ENCODE assay signal across 23 mouse cellular contexts in the genomic region with DNA sequence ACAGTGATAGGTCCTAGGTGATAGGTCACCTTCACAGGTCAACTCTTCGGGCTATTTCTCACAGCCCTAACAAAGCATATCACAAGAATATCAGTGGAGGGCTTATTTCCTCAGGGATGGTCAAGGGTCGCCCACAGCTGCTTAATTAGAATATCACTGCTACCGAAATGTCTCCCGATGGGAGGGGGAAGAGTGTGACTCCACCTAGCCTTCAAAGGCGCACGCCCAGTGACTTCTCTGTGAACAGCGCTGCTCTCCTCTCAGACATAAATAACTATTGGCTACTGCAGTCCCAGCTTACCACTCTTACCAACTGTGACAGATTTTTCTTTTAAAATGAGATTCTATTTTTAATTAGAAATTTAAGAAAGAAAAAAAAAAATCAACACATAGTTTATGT. TPM values are rescaled to one million over a fixed set of nuclear protein-coding genes. Genes with fewer than 3 reads are reported as not detected.
A peak's percentile ranks its signal among the peaks of the same experiment; 100 is the strongest.
DNase-seq lines count a peak whose midpoint lies in the region; ATAC-seq lines count a peak whose summit lies in the region.
"Had no signal": no experiment of that assay in that cellular context is flagged by ENCODE, and none has a peak within 500 bp of the region (broad histone marks: within the 10 kb centered on the region; RNA-seq: fewer than 3 reads in every experiment).

No protein-coding gene starts in this region.

- H3K9me3 ChIP-seq in neural tube, embryonic 12.5 days, result no peaks in the 10 kb centered on the region
- no peaks in the 10 kb centered on the region for H3K9me3 ChIP-seq in neural tube, embryonic 15.5 days (replicated peaks)
- H3K9me3 ChIP-seq in heart, embryonic 15.5 days (replicated peaks), result no peaks in the 10 kb centered on the region
- H3K9me3 ChIP-seq: embryonic facial prominence, embryonic 13.5 days; limb, embryonic 10.5 days; midbrain, embryonic 10.5 days; neural tube, embryonic 13.5 days had no signal

- H3K27me3 ChIP-seq in neural tube, embryonic 12.5 days (replicated peaks), result no peaks in the 10 kb centered on the region
- no peaks in the 10 kb centered on the region for H3K27me3 ChIP-seq in neural tube, embryonic 15.5 days (replicated peaks)
- no peaks in the 10 kb centered on the region for H3K27me3 ChIP-seq in heart, embryonic 15.5 days
- H3K27me3 ChIP-seq: CH12.LX; embryonic facial prominence, embryonic 13.5 days; neural tube, embryonic 13.5 days had no signal

- intact Hi-C loops in heart, postnatal 25 days (cut with DNase I), result loop anchor here (10.0 kb wide), 1 partner anchor 214 kb away; no protein-coding TSS in a partner anchor

- H3K4me2 ChIP-seq in neural tube, embryonic 12.5 days (replicated peaks), result no peak overlapping the region
- H3K4me2 ChIP-seq in neural tube, embryonic 15.5 days, result no peak overlapping the region
- H3K4me2 ChIP-seq in heart, embryonic 15.5 days, result peak overlapping the region; percentile 52
- H3K4me2 ChIP-seq: embryonic facial prominence, embryonic 13.5 days; neural tube, embryonic 13.5 days had no signal

- no peak overlapping the region for H3K4me3 ChIP-seq in neural tube, embryonic 12.5 days
- no peak overlapping the region for H3K4me3 ChIP-seq in neural tube, embryonic 15.5 days (replicated peaks)
- H3K4me3 ChIP-seq in heart, embryonic 15.5 days, result peak overlapping the region; percentile 38
- H3K4me3 ChIP-seq: embryonic facial prominence, embryonic 13.5 days; gastrocnemius, adult 2 months; limb, embryonic 10.5 days; midbrain, embryonic 10.5 days; neural tube, embryonic 13.5 days had no signal

- H3K36me3 ChIP-seq in neural tube, embryonic 12.5 days, result peaks cover 5% of the 10 kb centered on the region
- peaks cover 8% of the 10 kb centered on the region for H3K36me3 ChIP-seq in neural tube, embryonic 15.5 days
- H3K36me3 ChIP-seq in heart, embryonic 15.5 days, result peaks cover 6% of the 10 kb centered on the region

- H3K27ac ChIP-seq in neural tube, embryonic 12.5 days, result no peak overlapping the region
- H3K27ac ChIP-seq in neural tube, embryonic 15.5 days (replicated peaks), result no peak overlapping the region
- H3K27ac ChIP-seq in heart, embryonic 15.5 days, result peak overlapping the region; percentile 84
- H3K27ac ChIP-seq: embryonic facial prominence, embryonic 13.5 days; gastrocnemius, adult 2 months; limb, embryonic 10.5 days; midbrain, embryonic 10.5 days; neural tube, embryonic 13.5 days had no signal

- peak; percentile 48 to 51 for DNase-seq in heart, adult 18-20 months
- no peak for DNase-seq in heart, postnatal 25 days (ENCODE audit: low spot score)
- no peak for DNase-seq in lung, adult 18-20 months
- DNase-seq: adrenal gland, adult 2 months; cerebellum, adult 9-10 months; gastrocnemius, adult 2 months; kidney, postnatal 25 days; lung, adult 2 months; lung, postnatal 36 days; right cerebral cortex, postnatal 14 days; spleen, adult 18-20 months; thymus, postnatal 36 days had no signal

- H3K9ac ChIP-seq in neural tube, embryonic 12.5 days, result no peak overlapping the region
- H3K9ac ChIP-seq in neural tube, embryonic 15.5 days (replicated peaks), result no peak overlapping the region
- no peak overlapping the region for H3K9ac ChIP-seq in heart, embryonic 15.5 days
- H3K9ac ChIP-seq: embryonic facial prominence, embryonic 13.5 days; neural tube, embryonic 13.5 days had no signal

- 81% methylated on average over 7 of the region's 7 CpGs for WGBS in neural tube, embryonic 12.5 days
- WGBS in neural tube, embryonic 15.5 days, result 82% methylated on average over 7 of the region's 7 CpGs
- 37% methylated on average over 7 of the region's 7 CpGs for WGBS in heart, embryonic 15.5 days

- no peaks in the 10 kb centered on the region for H3K4me1 ChIP-seq in neural tube, embryonic 12.5 days
- H3K4me1 ChIP-seq in neural tube, embryonic 15.5 days, result peaks cover 11% of the 10 kb centered on the region
- 0 out of 2 replicates have a peak, but pooled peaks cover 2% of the 10 kb centered on the region for H3K4me1 ChIP-seq in heart, embryonic 15.5 days (replicated peaks)
- H3K4me1 ChIP-seq: embryonic facial prominence, embryonic 13.5 days; limb, embryonic 10.5 days; midbrain, embryonic 10.5 days had no signal

- 0 out of 2 replicates have a peak, but pooled peaks have one; percentile 56 for ATAC-seq in neural tube, embryonic 12.5 days (ENCODE audit: low FRiP score, low read depth)
- ATAC-seq in neural tube, embryonic 15.5 days (ENCODE audit: low FRiP score), result no peak
- peak; percentile 58; the same call in 1 of the 2 replicates for ATAC-seq in heart, embryonic 15.5 days (replicated peaks; ENCODE audit: insufficient number of reproducible peaks, insufficient read depth, low FRiP score, low read depth)
- ATAC-seq in monocyte, adult 5-6 weeks (replicated peaks; ENCODE audit: insufficient number of reproducible peaks, low FRiP score, low TSS enrichment, poor library complexity, severe bottlenecking), result no peak
- ATAC-seq: forebrain, embryonic 16.5 days; inflammation-experienced regulatory T-cells, adult 6 months had no signal

RNA-seq across cellular contexts. Expression of gene Gin1, which starts 9.4 kb away (rescaled TPM):
- total RNA-seq in heart, adult 18-20 months (2021), result 1 to 10 TPM; 6.3 to 6.8 TPM
- total RNA-seq in heart, postnatal 25 days (2021), result 1 to 10 TPM; 8.3 to 8.4 TPM
- polyA plus RNA-seq in neural tube, embryonic 12.5 days (2016; fragmentation: Nextera tagmentation; extraction: Ambion mirVana), result 20.2 and 20.7 TPM in 2 replicates
- 15.7 and 16.8 TPM in 2 replicates for polyA plus RNA-seq in neural tube, embryonic 15.5 days (2015; fragmentation: Nextera tagmentation; extraction: Ambion mirVana)
- polyA plus RNA-seq in heart, embryonic 15.5 days (2015; fragmentation: Nextera tagmentation; extraction: Ambion mirVana), result 17.0 and 19.7 TPM in 2 replicates
- total RNA-seq in monocyte, adult 5-6 weeks (2017), result 4.8 to 8.8 TPM (median 8.4 TPM) in 3 replicates

RNA-seq across cellular contexts. Expression of gene Ppip5k2, which starts 9.6 kb away (rescaled TPM):
- 10 to 100 TPM; 80.5 to 89.5 TPM for total RNA-seq in heart, adult 18-20 months (2021)
- total RNA-seq in heart, postnatal 25 days (2021), result 10 to 100 TPM; 79.9 to 85.0 TPM
- polyA plus RNA-seq in neural tube, embryonic 12.5 days (2016; fragmentation: Nextera tagmentation; extraction: Ambion mirVana), result 55.3 and 56.3 TPM in 2 replicates
- polyA plus RNA-seq in neural tube, embryonic 15.5 days (2015; fragmentation: Nextera tagmentation; extraction: Ambion mirVana), result 46.2 and 51.2 TPM in 2 replicates
- 43.2 and 44.8 TPM in 2 replicates for polyA plus RNA-seq in heart, embryonic 15.5 days (2015; fragmentation: Nextera tagmentation; extraction: Ambion mirVana)
- 32.8 to 50.5 TPM (median 42.8 TPM) in 3 replicates for total RNA-seq in monocyte, adult 5-6 weeks (2017)

Comparison
In these comparisons a context has a peak if more than half of its experiments do, and no peak if none do; other contexts are left out.
1. DNase-seq: peak in heart, adult 18-20 months (2 of 2); none in heart, postnatal 25 days (single experiment) and lung, adult 18-20 months (0 of 2).
2. ATAC-seq: peak in neural tube, embryonic 12.5 days (single experiment) and heart, embryonic 15.5 days (single experiment); none in neural tube, embryonic 15.5 days (single experiment) and monocyte, adult 5-6 weeks (single experiment).